Mouse (Mus musculus) forebrain, embryonic 16.5 days (tissue): ENCODE measurements around the gene Faf1. TPM values are rescaled to one million over a fixed set of nuclear protein-coding genes. Genes with fewer than 3 reads are reported as not detected.

Experiments used
- ATAC-seq: fragments of 200-750 bp; cut with Nextera tagmentation; 2 replicates; pipeline ENCODE4 v1.8.0; 2017; ENCODE audit warnings: mild to moderate bottlenecking, moderate library complexity
- H3K27ac ChIP-seq: fragments of 300-500 bp; sonication (generic); 2 replicates; pipeline ENCODE4 v1.5.1; 2014; ENCODE audit warnings: low read length, control low read depth
- H3K27me3 ChIP-seq: fragments of 300-500 bp; sonication (generic); replicated peaks from 2 replicates; pipeline ENCODE4 v1.6.1; 2014; ENCODE audit warnings: low read length; ENCODE audit not compliant: control insufficient read depth, insufficient read depth
- H3K36me3 ChIP-seq: fragments of 300-500 bp; sonication (generic); 2 replicates; pipeline ENCODE4 v1.6.1; 2014; ENCODE audit not compliant: control insufficient read depth, insufficient read depth
- H3K4me1 ChIP-seq: fragments of 300-500 bp; sonication (generic); replicated peaks from 2 replicates; pipeline ENCODE4 v1.6.1; 2014; ENCODE audit warnings: low read length; ENCODE audit not compliant: control insufficient read depth, insufficient read depth
- H3K4me2 ChIP-seq: fragments of 300-500 bp; sonication (generic); 2 replicates; pipeline ENCODE4 v1.6.1; 2014; ENCODE audit warnings: mild to moderate bottlenecking, low read length, control low read depth
- H3K4me3 ChIP-seq: fragments of 300-500 bp; sonication (generic); replicated peaks from 2 replicates; pipeline ENCODE4 v1.5.1; 2014; ENCODE audit warnings: mild to moderate bottlenecking, low read length, control low read depth
- H3K9ac ChIP-seq: fragments of 300-500 bp; sonication (generic); replicated peaks from 2 replicates; pipeline ENCODE4 v1.6.1; 2014; ENCODE audit warnings: low read depth, low read length, control low read depth
- H3K9me3 ChIP-seq: fragments of 300-500 bp; sonication (generic); 2 replicates; pipeline ENCODE4 v1.6.1; 2016; ENCODE audit warnings: low read length; ENCODE audit not compliant: control insufficient read depth
- WGBS: fragments of 180-500 bp; shearing (Covaris S2); extraction: QIAGEN DNeasy Blood & Tissue Kit; methylation state at CpG from one replicate; pipeline ENCODE4 v1.1.7; 2014; 5-methylcytosine and 5-hydroxymethylcytosine counted together
- polyA plus RNA-seq: library from polyadenylated mRNA; unstranded; fragments of >200 nt; fragmentation: Nextera tagmentation; extraction: Ambion mirVana; gene quantifications from 2 replicates; pipeline ENCODE4 v1.2.1, GENCODE M21; 2015

The Faf1 gene
- polyA plus RNA-seq, 1 experiment from 2014 or later: 28.3 TPM

GRCm38 (mm10) chr4:109653251-109653650, 23.1 kb upstream of the Faf1 start:
- H3K9ac ChIP-seq: no peak overlapping the region
- peaks cover 14% of the 10 kb centered on the region for H3K27me3 ChIP-seq
- no peak for ATAC-seq
- H3K36me3 ChIP-seq: no peaks in the 10 kb centered on the region
- H3K27ac ChIP-seq: no peak overlapping the region
- no peaks in the 10 kb centered on the region for H3K9me3 ChIP-seq
- no peak overlapping the region for H3K4me3 ChIP-seq
- peaks cover 14% of the 10 kb centered on the region for H3K4me1 ChIP-seq
- H3K4me2 ChIP-seq: no peak overlapping the region

- peaks cover 14% of the 10 kb centered on the region for H3K4me1 ChIP-seq
- no peaks in the 10 kb centered on the region for H3K9me3 ChIP-seq
- H3K36me3 ChIP-seq: no peaks in the 10 kb centered on the region
- H3K27me3 ChIP-seq: peaks cover 22% of the 10 kb centered on the region
- 51% methylated on average over 2 of the region's 2 CpGs for WGBS
- no peak overlapping the region for H3K4me2 ChIP-seq
- H3K9ac ChIP-seq: no peak overlapping the region
- no peak for ATAC-seq
- no peak overlapping the region for H3K27ac ChIP-seq
- H3K4me3 ChIP-seq: no peak overlapping the region
These were observed 21.7 kb upstream of the Faf1 start for GRCm38 (mm10) chr4:109654701-109655100.

GRCm38 (mm10) chr4:109655738-109656137, 20.6 kb upstream of the Faf1 start:
- Histone ChIP-seq H3K4me2 (no peak overlapping the region), H3K36me3 (no peaks in the 10 kb centered on the region), H3K9me3 (no peaks in the 10 kb centered on the region), H3K27me3 (peaks cover 24% of the 10 kb centered on the region), H3K9ac (no peak overlapping the region), H3K4me3 (no peak overlapping the region), H3K4me1 (peaks cover 14% of the 10 kb centered on the region), H3K27ac (no peak overlapping the region)
- WGBS: 51% methylated on average over 2 of the region's 2 CpGs
- no peak for ATAC-seq

GRCm38 (mm10) chr4:109656301-109656700, 20.1 kb upstream of the Faf1 start:
- ATAC-seq: no peak
- 31% methylated on average over 4 of the region's 4 CpGs for WGBS
- Histone ChIP-seq H3K27ac (no peak overlapping the region), H3K4me1 (peaks cover 14% of the 10 kb centered on the region), H3K9me3 (no peaks in the 10 kb centered on the region), H3K4me3 (no peak overlapping the region), H3K27me3 (peaks cover 28% of the 10 kb centered on the region), H3K36me3 (no peaks in the 10 kb centered on the region), H3K9ac (no peak overlapping the region), H3K4me2 (no peak overlapping the region)

- H3K9me3 ChIP-seq: no peaks in the 10 kb centered on the region
- H3K27me3 ChIP-seq: peaks cover 30% of the 10 kb centered on the region
- H3K9ac ChIP-seq: peak overlapping the region; percentile 46
- no peaks in the 10 kb centered on the region for H3K36me3 ChIP-seq
- peak; percentile 78 for ATAC-seq
- peak overlapping the region; percentile 45 for H3K4me3 ChIP-seq
- no peak overlapping the region for H3K27ac ChIP-seq
- WGBS: under 1% methylated on average over 52 of the region's 53 CpGs
- peaks cover 14% of the 10 kb centered on the region for H3K4me1 ChIP-seq
- peak overlapping the region; percentile 88 for H3K4me2 ChIP-seq
These were observed 19.2 kb upstream of the Faf1 start for GRCm38 (mm10) chr4:109657021-109657850.

GRCm38 (mm10) chr4:109657851-109658500, 18.4 kb upstream of the Faf1 start:
- no peak for ATAC-seq
- Histone ChIP-seq H3K36me3 (no peaks in the 10 kb centered on the region), H3K4me2 (peak overlapping the region; percentile 88), H3K4me3 (peak overlapping the region; percentile 45), H3K9me3 (no peaks in the 10 kb centered on the region), H3K27ac (no peak overlapping the region), H3K4me1 (peaks cover 14% of the 10 kb centered on the region), H3K27me3 (peaks cover 33% of the 10 kb centered on the region), H3K9ac (peak overlapping the region; percentile 46; the same call in 1 of the 2 replicates)
- WGBS: 5% methylated on average over 20 of the region's 20 CpGs

- Histone ChIP-seq H3K4me1 (peaks cover 14% of the 10 kb centered on the region), H3K4me3 (no peak overlapping the region), H3K9ac (no peak overlapping the region), H3K36me3 (no peaks in the 10 kb centered on the region), H3K27ac (no peak overlapping the region), H3K27me3 (peaks cover 33% of the 10 kb centered on the region), H3K4me2 (no peak overlapping the region), H3K9me3 (no peaks in the 10 kb centered on the region)
- 28% methylated on average over 8 of the region's 8 CpGs for WGBS
- no peak for ATAC-seq
These were observed 17.6 kb upstream of the Faf1 start for GRCm38 (mm10) chr4:109658826-109659225.

- H3K27me3 ChIP-seq: peaks cover 38% of the 10 kb centered on the region
- peaks cover 17% of the 10 kb centered on the region for H3K4me1 ChIP-seq
- no peak overlapping the region for H3K4me3 ChIP-seq
- H3K9ac ChIP-seq: no peak overlapping the region
- no peaks in the 10 kb centered on the region for H3K9me3 ChIP-seq
- no peak overlapping the region for H3K4me2 ChIP-seq
- no peak for ATAC-seq
- H3K27ac ChIP-seq: no peak overlapping the region
- 58% methylated on average over 2 of the region's 2 CpGs for WGBS
- no peaks in the 10 kb centered on the region for H3K36me3 ChIP-seq
These were observed 16.8 kb upstream of the Faf1 start for GRCm38 (mm10) chr4:109659571-109659970.

GRCm38 (mm10) chr4:109660568-109660967, 15.8 kb upstream of the Faf1 start:
- WGBS: 68% methylated on average over 3 of the region's 3 CpGs
- Histone ChIP-seq H3K36me3 (no peaks in the 10 kb centered on the region), H3K9me3 (no peaks in the 10 kb centered on the region), H3K9ac (no peak overlapping the region), H3K27ac (no peak overlapping the region), H3K4me2 (no peak overlapping the region), H3K4me1 (peaks cover 21% of the 10 kb centered on the region), H3K4me3 (no peak overlapping the region), H3K27me3 (peaks cover 35% of the 10 kb centered on the region)
- no peak for ATAC-seq
